In genomic region chr19:6304787-6305516, GRCm38 (mm10) we compare ENCODE assay signal across 8 mouse cellular contexts. TPM values are rescaled to one million over a fixed set of nuclear protein-coding genes. Genes with fewer than 3 reads are reported as not detected.
DNase-seq lines count a peak whose midpoint lies in the region; ATAC-seq and TF ChIP-seq lines count a peak whose summit lies in the region.

No protein-coding gene starts in this region.

- no peak for ATAC-seq in heart, embryonic 11.5 days (replicated peaks; ENCODE audit: insufficient number of reproducible peaks, low FRiP score, low TSS enrichment)
- peak; percentile 74 for ATAC-seq in megakaryocyte, adult 5-6 weeks (ENCODE audit: poor library complexity, severe bottlenecking)

- intact Hi-C loops in left cerebral cortex, adult 2 months (cut with DNase I), result loop anchor here (1.0 kb wide), 1 partner anchor 37 kb away; no protein-coding TSS in a partner anchor

- TF ChIP-seq CTCF in left cerebral cortex, adult 2 months (IDR thresholded peaks at IDR 0.05), result peak; percentile 97
- TF ChIP-seq CTCF in small intestine, adult 2 months (IDR thresholded peaks at IDR 0.05; ENCODE audit: extremely low read depth, insufficient read length, insufficient replicate concordance, low read depth, low read length), result peak; percentile 97

- DNase-seq in heart, adult 11 months, result peak; percentile 99
- DNase-seq in cerebellum, postnatal 10 days, result peak; percentile 97 to 98
- peak; percentile 67 to 76 for DNase-seq in frontal cortex, postnatal 14 days (ENCODE audit: low spot score in 2 of 2)
- DNase-seq in induced T-regulatory cell, adult 2 months (ENCODE audit: low read depth), result peak; percentile 96
- peak; percentile 72 to 89 for DNase-seq in left cerebral cortex, adult 2 months (ENCODE audit: extremely low spot score in 1 of 2, low spot score in 2 of 2)

- no peak overlapping the region for H3K4me2 ChIP-seq in heart, embryonic 11.5 days

- 22% methylated on average over 5 of the region's 5 CpGs for WGBS in heart, embryonic 11.5 days (ENCODE audit: insufficient replicate concordance)
- WGBS in small intestine, adult 2 months, result 10% methylated on average over 5 of the region's 5 CpGs

- no peak overlapping the region for H3K9ac ChIP-seq in heart, embryonic 11.5 days (ENCODE audit: low read depth, low read length)

- TF ChIP-seq POLR2A in small intestine, adult 2 months (IDR thresholded peaks at IDR 0.05; ENCODE audit: low read depth, low read length), result no peak

- H3K36me3 ChIP-seq in heart, embryonic 11.5 days (ENCODE audit: control insufficient read depth, insufficient read depth, low read length), result peaks cover 3% of the 10 kb centered on the region; the same call in 1 of the 2 replicates
- H3K36me3 ChIP-seq in small intestine, adult 2 months (ENCODE audit: control insufficient read depth, insufficient read depth, low read length), result peaks cover 8% of the 10 kb centered on the region; the same call in 1 of the 2 replicates

- H3K4me1 ChIP-seq in heart, embryonic 11.5 days (ENCODE audit: control insufficient read depth, insufficient read depth, low read length), result peaks cover 33% of the 10 kb centered on the region
- H3K4me1 ChIP-seq in small intestine, adult 2 months (ENCODE audit: control insufficient read depth, insufficient read depth, insufficient read length, low read length), result peaks cover 11% of the 10 kb centered on the region; the same call in 1 of the 2 replicates

- no peaks in the 10 kb centered on the region for H3K27me3 ChIP-seq in heart, embryonic 11.5 days (ENCODE audit: control insufficient read depth, insufficient read depth, low read length)
- no peaks in the 10 kb centered on the region for H3K27me3 ChIP-seq in small intestine, adult 2 months (ENCODE audit: control insufficient read depth, insufficient read depth, low read length)

- H3K4me3 ChIP-seq in heart, embryonic 11.5 days (ENCODE audit: low read depth, low read length), result no peak overlapping the region
- H3K4me3 ChIP-seq in left cerebral cortex, adult 2 months, result no peak overlapping the region
- no peak overlapping the region for H3K4me3 ChIP-seq in small intestine, adult 2 months (ENCODE audit: low read depth, low read length)

- no peak overlapping the region for H3K27ac ChIP-seq in heart, embryonic 11.5 days (ENCODE audit: low read depth, low read length)
- no peak overlapping the region for H3K27ac ChIP-seq in left cerebral cortex, adult 2 months
- no peak overlapping the region for H3K27ac ChIP-seq in small intestine, adult 2 months (ENCODE audit: insufficient read depth, low read depth, low read length)

- H3K9me3 ChIP-seq in heart, embryonic 11.5 days (replicated peaks; ENCODE audit: control insufficient read depth, low read length), result no peaks in the 10 kb centered on the region

RNA-seq across cellular contexts. Expression of gene Cdc42bpg, which starts 1.3 kb away (rescaled TPM):
- 0.44 and 0.74 TPM in 2 replicates for polyA plus RNA-seq in heart, embryonic 11.5 days (2014; fragmentation: Nextera tagmentation; extraction: Ambion mirVana)
- total RNA-seq in left cerebral cortex, adult 2 months (2021), result 1 to 10 TPM; 3.4 to 4.1 TPM
- 0.56 and 0.68 TPM in 2 replicates for total RNA-seq in megakaryocyte, adult 5-6 weeks (2015)
- 0.88 and 1.3 TPM in 2 replicates for total RNA-seq in megakaryocyte, adult 5-6 weeks (2017)
- 26.0 and 53.2 TPM in 2 replicates for polyA plus RNA-seq in small intestine, adult 2 months (2012; rRNA removed)

RNA-seq across cellular contexts. Expression of gene Ehd1, which starts 28.4 kb away (rescaled TPM):
- 70.0 and 82.8 TPM in 2 replicates for polyA plus RNA-seq in heart, embryonic 11.5 days (2014; fragmentation: Nextera tagmentation; extraction: Ambion mirVana)
- total RNA-seq in left cerebral cortex, adult 2 months (2021), result 10 to 100 TPM; 36.4 to 43.5 TPM
- 19.3 and 27.1 TPM in 2 replicates for total RNA-seq in megakaryocyte, adult 5-6 weeks (2015)
- total RNA-seq in megakaryocyte, adult 5-6 weeks (2017), result 24.0 and 34.8 TPM in 2 replicates
- polyA plus RNA-seq in small intestine, adult 2 months (2012; rRNA removed), result 315 and 714 TPM in 2 replicates

RNA-seq across cellular contexts. Expression of gene Men1, which starts 29.8 kb away (rescaled TPM):
- 31.8 and 35.1 TPM in 2 replicates for polyA plus RNA-seq in heart, embryonic 11.5 days (2014; fragmentation: Nextera tagmentation; extraction: Ambion mirVana)
- 10 to 100 TPM; 64.7 to 72.5 TPM for total RNA-seq in left cerebral cortex, adult 2 months (2021)
- total RNA-seq in megakaryocyte, adult 5-6 weeks (2015), result 15.1 and 16.6 TPM in 2 replicates
- total RNA-seq in megakaryocyte, adult 5-6 weeks (2017), result 19.2 and 20.7 TPM in 2 replicates
- polyA plus RNA-seq in small intestine, adult 2 months (2012; rRNA removed), result 23.6 and 38.5 TPM in 2 replicates

RNA-seq across cellular contexts. Expression of gene Map4k2, which starts 36.0 kb away (rescaled TPM):
- 9.6 and 10.1 TPM in 2 replicates for polyA plus RNA-seq in heart, embryonic 11.5 days (2014; fragmentation: Nextera tagmentation; extraction: Ambion mirVana)
- 100 to 1,000 TPM in 1 of 2 experiments, 10 to 100 TPM in 1; 94.9 to 108 TPM for total RNA-seq in left cerebral cortex, adult 2 months (2021)
- 35.0 and 43.3 TPM in 2 replicates for total RNA-seq in megakaryocyte, adult 5-6 weeks (2015)
- 66.3 and 79.6 TPM in 2 replicates for total RNA-seq in megakaryocyte, adult 5-6 weeks (2017)
- polyA plus RNA-seq in small intestine, adult 2 months (2012; rRNA removed), result 41.0 and 77.3 TPM in 2 replicates

RNA-seq across cellular contexts. Expression of gene Sf1, which starts 58.5 kb away (rescaled TPM):
- 106 and 124 TPM in 2 replicates for polyA plus RNA-seq in heart, embryonic 11.5 days (2014; fragmentation: Nextera tagmentation; extraction: Ambion mirVana)
- 100 to 1,000 TPM; 208 to 212 TPM for total RNA-seq in left cerebral cortex, adult 2 months (2021)
- total RNA-seq in megakaryocyte, adult 5-6 weeks (2015), result 164 and 205 TPM in 2 replicates
- 179 and 212 TPM in 2 replicates for total RNA-seq in megakaryocyte, adult 5-6 weeks (2017)
- 99.0 and 171 TPM in 2 replicates for polyA plus RNA-seq in small intestine, adult 2 months (2012; rRNA removed)
